Mouse (Mus musculus) central nervous system, embryonic 18 days (tissue): ENCODE measurements around the gene Colq. TPM values are rescaled to one million over a fixed set of nuclear protein-coding genes. Genes with fewer than 3 reads are reported as not detected.

Experiments
- polyA plus RNA-seq: library from polyadenylated mRNA; depleted of rRNA; stranded (reverse); fragments of >200 nt; gene quantifications from 2 replicates; pipeline ENCODE4 v1.2.3, GENCODE M21; 2012; rRNA removed

Colq gene
- 0.06 and 0.35 TPM in 2 replicates for polyA plus RNA-seq

GRCm38 (mm10) chr14:31591243-31591642 lies at the start of gene Colq:
Colq (minus strand) TSS chr14:31591343.

GRCm38 (mm10) chr14:31640346-31640889 lies 49.3 kb upstream of the Colq start, which contains the start of gene Gm49387:
Gm49387 (minus strand) TSS chr14:31640878.

GRCm38 (mm10) chr14:31494975-31495455 lies 96.1 kb downstream of the Colq start, which contains the start of gene Mettl6:
Mettl6 (minus strand) TSS chr14:31495040.

GRCm38 (mm10) chr14:31494349-31494974 lies 96.7 kb downstream of the Colq start, which contains the start of gene Eaf1:
Eaf1 (plus strand) TSS chr14:31494399.

Other genes starting within 250 kb of the Colq start
- gene Sh3bp5, start 155.3 kb downstream of the Colq start, polyA plus RNA-seq = 169 and 181 TPM in 2 replicates
- gene Eaf1, start 96.9 kb downstream of the Colq start, polyA plus RNA-seq = 13.0 and 13.6 TPM in 2 replicates
- 18.2 and 20.4 TPM in 2 replicates for gene Mettl6, start 96.3 kb downstream of the Colq start, polyA plus RNA-seq
- gene Gm49387, start 49.5 kb upstream of the Colq start, polyA plus RNA-seq = not detected in 2 replicates
- gene Btd, start 49.7 kb upstream of the Colq start, polyA plus RNA-seq = 19.8 and 20.5 TPM in 2 replicates
- gene Hacl1, start 49.9 kb upstream of the Colq start, polyA plus RNA-seq = 7.3 and 9.7 TPM in 2 replicates
- gene Ankrd28, start 239.3 kb upstream of the Colq start, polyA plus RNA-seq = 21.1 and 21.8 TPM in 2 replicates